Mouse (Mus musculus): ENCODE measurements around the gene Gsto2.

Gsto2 gene

GRCm38 (mm10) chr19:47859180-47859579 is 6.2 kb upstream of the Gsto2 start:
- no peak for DNase-seq

DNA sequence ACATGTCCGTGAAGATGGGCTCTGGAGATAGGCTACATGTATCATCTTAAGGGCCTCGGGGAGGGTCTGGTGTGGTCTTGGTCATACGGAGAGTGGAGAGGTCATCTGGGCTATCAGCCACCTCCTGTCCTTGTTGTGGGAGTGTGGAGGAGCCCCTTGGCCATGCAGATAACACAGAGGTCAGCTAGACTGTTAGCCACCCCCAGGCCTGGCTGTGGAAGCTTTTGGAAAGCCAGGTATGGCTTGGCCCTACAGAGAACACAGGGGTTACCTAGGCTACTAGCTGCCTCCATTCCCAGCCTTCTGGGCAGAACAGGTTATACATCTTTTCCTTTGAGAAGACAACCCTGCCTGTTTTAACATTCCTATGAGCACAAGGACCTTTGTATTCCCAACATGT is 2.8 kb upstream of the Gsto2 start:
- no peak for DNase-seq

DNA sequence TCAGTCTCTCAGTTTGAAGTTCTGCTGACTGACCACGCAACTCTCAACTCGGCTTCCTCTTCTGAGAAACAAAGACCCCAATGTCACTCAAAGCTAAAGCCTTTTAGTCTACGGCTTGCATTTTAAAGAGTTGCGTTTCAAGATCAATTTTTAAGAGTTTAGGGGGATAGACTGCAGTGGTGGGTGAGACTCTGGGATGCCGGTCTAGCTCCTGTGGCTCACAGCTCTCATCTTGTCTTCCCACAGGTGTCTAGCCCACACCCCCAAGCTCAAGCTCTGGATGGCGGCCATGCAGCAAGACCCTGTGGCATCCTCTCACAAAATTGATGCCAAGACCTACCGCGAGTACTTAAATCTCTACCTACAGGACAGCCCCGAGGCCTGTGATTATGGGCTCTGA is 1.3 kb upstream of the Gsto2 start:
- no peak for DNase-seq

DNA sequence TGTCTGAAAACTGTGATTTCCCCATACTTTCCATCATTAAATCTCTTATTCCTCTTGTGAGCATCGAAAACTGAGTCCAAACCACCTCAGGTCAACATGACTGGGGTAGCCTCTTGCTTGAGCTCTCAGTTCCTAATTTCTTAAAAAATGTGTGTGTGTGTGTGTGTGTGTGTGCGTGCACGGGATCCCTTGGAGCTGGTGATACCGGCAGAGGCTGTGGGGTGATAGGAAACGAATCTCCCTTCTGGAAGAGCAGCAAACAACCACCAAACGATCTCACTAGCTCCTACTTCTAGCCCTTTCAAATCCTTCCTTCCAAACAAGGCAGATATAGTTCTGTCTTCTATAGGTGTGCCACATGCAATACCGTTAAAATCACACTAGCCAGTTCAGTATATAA is 613 bp upstream of the Gsto2 start:
- DNase-seq: no peak

DNA sequence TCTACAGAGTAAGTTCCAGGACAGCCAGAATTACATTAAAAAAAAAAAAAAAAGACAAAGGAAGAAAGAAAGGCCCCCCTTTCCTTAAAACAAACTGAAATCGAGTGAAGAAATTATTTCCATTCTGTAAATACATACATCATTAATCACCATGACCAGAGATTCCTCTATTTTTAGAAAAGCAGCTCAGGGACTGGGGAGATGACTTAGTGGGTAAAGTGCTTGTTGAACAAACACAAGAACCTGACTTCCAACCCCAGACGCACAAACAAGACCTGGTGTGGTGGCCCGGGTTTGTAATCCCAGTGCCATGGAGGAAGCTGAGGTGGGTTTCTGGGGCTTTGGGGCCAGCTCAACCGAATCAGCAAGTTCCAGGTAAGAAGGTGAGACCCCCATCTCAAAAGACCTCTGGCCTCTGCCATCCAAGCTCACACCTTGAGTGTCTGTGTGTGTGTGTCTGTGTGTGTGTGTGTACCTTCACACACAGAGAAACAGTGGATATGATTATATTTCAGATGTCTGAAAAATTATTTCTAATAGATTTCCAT is 2.4 kb downstream of the Gsto2 start:
- DNase-seq: no peak

GRCm38 (mm10) chr19:47868951-47869350 is 3.6 kb downstream of the Gsto2 start:
- DNase-seq: no peak

DNA sequence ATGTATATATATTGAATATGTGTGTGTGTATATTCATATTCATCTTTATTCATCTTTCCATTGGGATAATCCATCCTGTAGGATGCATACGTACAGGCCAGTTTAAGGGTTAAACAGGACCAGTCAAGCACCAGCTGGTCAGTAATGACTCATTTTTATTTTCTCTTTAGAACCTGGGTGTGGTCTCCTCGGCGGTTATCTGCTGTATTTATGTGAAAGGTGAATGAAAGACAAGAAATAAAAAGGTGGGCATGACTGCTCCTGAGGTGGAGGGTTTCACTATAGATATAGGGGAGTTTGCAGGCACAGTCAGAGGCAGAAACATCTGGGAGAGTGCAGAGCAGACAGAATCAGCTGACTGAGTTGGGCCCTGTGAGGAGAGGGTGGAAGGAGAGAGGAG is 4.2 kb downstream of the Gsto2 start:
- no peak for DNase-seq

DNA sequence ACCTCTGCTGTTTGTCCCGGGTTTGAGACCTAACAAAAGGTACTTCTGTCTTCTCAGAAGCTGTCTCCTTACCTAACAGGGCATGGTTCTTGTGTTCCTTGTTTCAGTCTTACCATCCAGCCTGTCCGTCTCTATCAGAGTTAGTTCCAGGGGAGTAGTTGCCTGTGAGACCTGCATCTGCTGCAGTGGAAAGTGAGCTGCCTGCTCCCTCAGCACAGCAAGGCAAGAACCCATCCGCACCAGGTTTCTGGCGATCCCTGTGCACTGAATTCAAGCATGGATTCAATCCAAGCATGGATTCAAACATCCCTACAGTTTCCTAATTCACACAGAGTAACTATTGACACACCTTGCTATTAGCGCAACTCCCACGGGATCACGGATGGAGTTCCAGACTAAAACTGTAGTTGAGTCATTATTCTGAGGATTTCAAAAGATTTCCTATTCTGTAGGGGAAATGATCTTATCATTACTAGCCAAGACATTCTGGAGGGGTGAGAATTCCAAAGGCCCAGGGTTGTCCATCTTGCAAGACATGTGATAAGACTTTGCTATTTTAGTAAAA is 4.8 kb downstream of the Gsto2 start:
- no peak for DNase-seq

- DNase-seq: no peak
Observed at GRCm38 (mm10) chr19:47871515-47871914, 6.2 kb downstream of the Gsto2 start.

GRCm38 (mm10) chr19:47876252-47876651 is 10.9 kb downstream of the Gsto2 start:
- no peak for DNase-seq

DNA sequence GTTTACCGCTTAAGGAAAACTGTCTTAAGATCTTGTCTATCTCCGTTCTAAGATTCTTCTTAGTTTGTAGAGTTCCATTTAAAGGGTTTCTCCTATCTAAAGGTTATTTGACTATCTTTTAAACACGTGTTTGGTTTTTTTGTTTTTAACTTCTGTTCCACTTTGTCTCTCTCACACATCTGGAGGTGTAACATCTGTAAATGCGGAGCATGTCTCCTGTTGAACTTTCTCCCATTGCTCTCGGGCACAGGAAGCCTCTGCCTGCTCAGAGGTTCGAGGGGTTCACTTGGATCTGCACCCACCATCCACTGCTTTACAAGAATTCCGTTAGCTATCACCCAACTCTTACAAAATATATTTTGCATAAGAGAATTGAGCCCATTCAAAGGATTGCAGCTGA is 16.2 kb downstream of the Gsto2 start:
- no peak for DNase-seq

GRCm38 (mm10) chr19:47882151-47882881 is 17.0 kb downstream of the Gsto2 start:
- DNase-seq: peak; percentile 76 to 87

- no peak for DNase-seq
Observed at GRCm38 (mm10) chr19:47882882-47883254, 17.5 kb downstream of the Gsto2 start.

DNA sequence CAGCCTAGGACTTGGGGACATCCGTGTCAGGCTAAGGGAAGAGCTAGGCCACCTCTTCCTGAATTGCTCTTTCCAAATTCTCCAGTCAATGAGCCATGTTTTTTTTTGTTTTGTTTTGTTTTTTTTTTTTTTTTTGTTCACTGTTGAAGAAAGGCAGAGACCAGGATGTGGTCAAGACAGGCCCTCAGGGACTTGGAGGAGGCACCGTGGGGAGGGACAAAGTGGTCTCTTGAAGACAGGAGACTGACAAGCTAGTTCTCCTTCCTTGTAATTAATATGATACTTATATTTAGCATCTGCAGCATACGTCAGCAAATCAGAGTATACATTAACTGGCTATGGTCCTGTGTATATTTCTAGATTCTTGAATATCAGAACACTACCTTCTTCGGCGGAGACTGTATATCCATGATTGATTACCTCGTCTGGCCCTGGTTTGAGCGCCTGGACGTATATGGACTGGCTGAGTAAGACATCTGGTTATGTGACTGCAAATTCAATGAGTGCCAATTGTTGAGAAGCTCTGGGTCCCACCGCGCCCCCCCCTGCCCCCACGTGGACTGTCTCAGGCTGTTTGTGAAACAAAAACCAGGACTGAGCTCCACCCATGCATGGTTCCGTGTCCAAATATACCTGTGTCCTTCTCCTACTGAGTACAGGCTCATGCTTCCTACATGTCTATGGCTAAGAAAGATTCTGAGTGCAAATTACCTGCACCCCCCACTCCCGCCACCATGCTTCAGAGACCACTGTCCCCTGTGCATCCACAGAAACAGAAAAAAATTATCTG is 19.2 kb downstream of the Gsto2 start:
- no peak for DNase-seq

GRCm38 (mm10) chr19:47885191-47885743 is 19.9 kb downstream of the Gsto2 start:
- peak; percentile 35 to 66 for DNase-seq

- DNase-seq: no peak
Observed at GRCm38 (mm10) chr19:47885886-47886285, 20.6 kb downstream of the Gsto2 start.

GRCm38 (mm10) chr19:47886617-47887016 is 21.3 kb downstream of the Gsto2 start:
- peak; percentile 71 to 77 for DNase-seq

- DNase-seq: no peak
Observed at GRCm38 (mm10) chr19:47887417-47887816, 22.1 kb downstream of the Gsto2 start.

DNA sequence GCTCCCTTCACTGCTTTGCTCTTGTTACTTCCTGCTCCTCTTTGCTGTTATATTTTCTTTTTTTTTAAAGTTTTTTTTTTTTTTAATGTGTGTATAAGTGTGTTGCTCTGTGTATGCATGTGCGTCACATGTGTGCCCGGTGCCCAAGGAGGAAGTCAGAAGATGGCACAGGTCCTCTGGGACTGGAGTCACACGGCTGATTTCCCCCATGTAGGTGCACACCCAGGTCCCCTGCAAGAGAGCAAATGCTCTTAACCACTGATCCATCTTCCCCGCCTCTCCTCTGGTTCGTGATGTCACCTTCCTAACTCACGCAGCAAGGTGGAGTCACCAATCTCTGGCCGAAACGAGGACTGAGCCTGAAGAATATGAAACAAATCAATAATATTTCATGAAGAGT is 22.7 kb downstream of the Gsto2 start:
- DNase-seq: no peak

DNA sequence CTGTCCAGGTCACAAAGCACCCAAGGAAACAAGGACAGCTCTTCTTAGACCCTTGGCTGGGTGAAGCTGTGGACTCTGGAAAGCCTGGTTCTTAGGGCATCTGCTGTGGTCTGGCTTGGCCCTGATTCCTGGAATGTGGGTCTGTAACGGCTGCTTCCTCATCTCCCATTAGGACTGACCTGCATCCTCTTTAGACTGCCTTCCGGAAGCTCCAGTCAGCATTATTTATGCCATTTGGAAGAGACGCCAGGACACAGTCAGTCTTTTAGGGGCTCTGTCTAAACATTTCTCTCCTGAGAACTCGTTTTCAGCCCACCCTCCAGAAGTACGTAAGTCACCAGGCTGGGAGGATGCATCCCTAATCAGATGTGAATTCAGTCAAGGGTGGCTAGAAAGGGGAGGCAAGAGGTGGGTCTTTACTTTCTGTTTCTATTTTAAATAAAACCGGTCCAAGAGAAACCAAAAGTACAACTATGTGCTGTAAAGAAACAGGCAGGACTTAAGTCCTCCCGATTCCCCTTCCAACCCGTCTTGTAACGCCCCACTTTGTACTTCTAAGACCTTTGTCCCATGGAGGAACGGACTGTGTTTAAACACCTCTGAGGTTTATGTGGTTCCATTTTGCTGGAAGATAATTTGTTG is 25.3 kb downstream of the Gsto2 start:
- peak; percentile 50 to 60 for DNase-seq

DNA sequence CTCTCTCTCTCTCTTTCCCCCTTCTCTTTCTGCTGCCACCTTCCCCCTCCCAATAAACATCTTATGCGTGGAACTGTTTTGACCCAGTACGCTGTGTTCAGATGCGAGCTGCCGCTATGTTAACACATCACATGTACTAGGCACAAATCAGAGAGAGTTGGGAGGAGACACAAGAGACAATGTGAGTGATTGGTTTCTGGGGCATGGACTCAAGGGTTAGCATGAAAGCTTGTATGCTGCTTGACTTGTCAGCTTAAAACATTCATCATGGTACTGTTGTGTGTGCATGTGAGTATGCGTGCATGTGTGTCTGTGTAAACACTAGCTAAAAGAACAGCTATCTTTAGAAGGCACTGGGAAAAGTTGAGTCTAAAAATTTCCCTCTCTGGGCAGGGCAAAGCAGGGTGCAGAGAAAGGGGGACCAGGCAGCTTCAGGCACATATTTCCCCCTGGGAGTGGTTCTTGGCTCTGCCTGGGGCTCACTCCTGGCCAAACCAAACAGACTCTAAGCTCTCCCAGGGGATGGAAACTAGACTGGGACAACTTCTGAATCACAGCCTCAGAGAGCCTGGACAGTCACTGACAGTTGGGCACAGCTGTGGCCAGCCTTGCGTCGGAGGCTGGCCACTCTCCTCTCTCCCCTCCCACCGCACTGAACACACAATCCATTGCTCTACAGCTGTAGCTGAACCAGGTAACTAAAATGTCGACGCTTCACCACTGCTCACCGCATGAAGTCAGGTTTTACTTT is 26.4 kb downstream of the Gsto2 start:
- DNase-seq: peak; percentile 50 to 66

- no peak for DNase-seq
Observed at GRCm38 (mm10) chr19:47893092-47893491, 27.8 kb downstream of the Gsto2 start.

Measured in lung, postnatal 4 days (tissue).